Mouse (Mus musculus) retina, adult 2 months (tissue): ENCODE results near the gene Pdik1l.
"Not testable (repeated sequence)": the region's sequence is repeated elsewhere in the genome, so short reads cannot be mapped to it uniquely, and the experiment has no call there.

Experiments used
- DNase-seq: peaks from one replicate; pipeline ENCODE4 v3.0.0-alpha.2; 2012; ENCODE audit warnings: low read depth, low spot score

Pdik1l gene

GRCm38 (mm10) chr4:134298626-134299497 is 11.2 kb upstream of the Pdik1l start:
- DNase-seq, result no peak

- no peak for DNase-seq
Observed at GRCm38 (mm10) chr4:134297369-134297768, 9.7 kb upstream of the Pdik1l start.

- no peak for DNase-seq
Observed at GRCm38 (mm10) chr4:134296523-134296922, 8.8 kb upstream of the Pdik1l start.

DNA sequence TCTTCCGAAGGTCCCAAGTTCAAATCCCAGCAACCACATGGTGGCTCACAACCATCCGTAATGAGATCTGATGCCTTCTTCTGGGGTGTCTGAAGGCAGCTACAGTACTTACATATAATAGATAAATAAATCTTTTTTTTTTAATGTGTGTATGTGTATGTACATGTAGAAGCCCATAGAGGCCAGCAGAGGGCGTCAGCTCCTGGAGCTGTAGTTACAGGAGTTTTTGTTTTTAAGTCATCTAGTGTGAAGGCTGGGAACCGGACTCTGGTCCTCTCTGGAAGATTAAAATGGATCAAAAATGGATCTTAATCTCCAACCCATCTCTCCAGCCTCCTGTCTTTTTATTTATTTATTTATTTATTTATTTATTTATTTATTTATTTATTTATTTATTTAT is 8.4 kb upstream of the Pdik1l start:
- DNase-seq, result not testable (repeated sequence)

GRCm38 (mm10) chr4:134293692-134294163 is 6.0 kb upstream of the Pdik1l start:
- DNase-seq, result no peak

GRCm38 (mm10) chr4:134293061-134293691 is 5.5 kb upstream of the Pdik1l start:
- no peak for DNase-seq

GRCm38 (mm10) chr4:134292067-134292466 is 4.4 kb upstream of the Pdik1l start:
- peak; percentile 65 for DNase-seq

- DNase-seq, result no peak
Observed at GRCm38 (mm10) chr4:134288397-134289256, 932 bp upstream of the Pdik1l start.

- DNase-seq, result peak; percentile 90
Observed at GRCm38 (mm10) chr4:134287168-134287564, 529 bp downstream of the Pdik1l start.

DNA sequence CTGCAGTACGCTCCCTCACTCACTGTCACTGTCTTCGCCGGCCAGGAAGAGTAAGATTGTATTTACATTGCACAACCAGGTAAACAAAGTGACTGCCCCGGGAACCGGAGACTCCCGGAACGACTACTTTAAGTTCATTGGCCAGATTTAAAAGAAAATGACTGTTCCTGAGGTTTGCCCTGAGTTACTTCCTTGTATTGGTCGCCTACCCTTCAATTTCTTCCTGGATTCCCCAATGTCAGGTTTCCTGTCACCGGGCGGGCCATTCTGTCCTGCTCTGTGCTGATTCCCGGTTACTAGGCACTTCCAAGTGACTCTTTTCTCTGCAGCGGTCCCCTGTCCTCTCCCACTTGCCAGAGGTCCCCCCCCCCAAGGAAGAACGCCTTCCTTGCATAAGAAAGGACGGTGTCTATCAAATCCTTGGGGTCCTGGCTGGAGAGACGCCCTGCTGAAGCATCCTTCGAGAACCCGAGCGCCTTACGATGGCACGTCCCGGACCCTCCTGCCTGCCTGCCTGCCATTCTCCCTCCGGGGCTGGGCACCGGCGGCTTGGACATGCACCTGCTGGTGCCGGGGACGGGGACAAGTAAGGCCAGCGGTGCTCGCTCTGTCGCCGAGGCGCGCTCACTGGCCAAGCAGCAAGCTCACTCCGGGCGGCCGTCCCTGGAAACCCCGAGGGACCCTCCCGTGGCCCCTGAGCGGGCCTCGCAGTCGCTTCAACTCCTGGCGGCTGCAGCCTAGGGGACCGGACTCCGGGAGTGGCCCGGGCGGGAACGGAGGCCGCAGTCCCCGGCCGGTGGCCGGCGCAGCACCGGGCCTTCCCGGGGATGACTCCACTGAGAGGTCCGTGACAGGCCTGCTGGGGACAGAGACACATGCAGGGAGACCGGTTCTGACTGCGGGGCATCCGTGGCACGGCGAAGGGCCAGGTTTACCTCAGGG is 1.2 kb downstream of the Pdik1l start:
- no peak for DNase-seq

DNA sequence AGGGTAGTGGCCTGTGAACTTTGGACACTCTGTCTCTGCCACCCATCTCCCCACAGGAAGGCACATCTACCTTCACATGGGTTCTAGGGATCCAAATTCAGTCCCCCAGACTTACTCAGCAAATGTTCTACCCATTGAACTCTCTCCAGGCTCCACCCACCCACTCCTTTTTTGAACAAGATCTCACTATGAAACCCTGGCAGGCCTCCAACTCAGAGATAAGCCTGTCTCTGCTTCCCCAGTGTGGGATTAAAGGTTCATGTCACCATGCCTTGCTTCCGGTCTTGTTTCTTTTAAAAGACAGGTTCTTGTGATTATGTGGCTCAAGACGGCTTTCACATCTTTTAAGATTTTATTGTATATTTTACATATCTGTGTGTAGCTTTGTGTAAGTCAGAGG is 2.8 kb downstream of the Pdik1l start:
- no peak for DNase-seq

DNA sequence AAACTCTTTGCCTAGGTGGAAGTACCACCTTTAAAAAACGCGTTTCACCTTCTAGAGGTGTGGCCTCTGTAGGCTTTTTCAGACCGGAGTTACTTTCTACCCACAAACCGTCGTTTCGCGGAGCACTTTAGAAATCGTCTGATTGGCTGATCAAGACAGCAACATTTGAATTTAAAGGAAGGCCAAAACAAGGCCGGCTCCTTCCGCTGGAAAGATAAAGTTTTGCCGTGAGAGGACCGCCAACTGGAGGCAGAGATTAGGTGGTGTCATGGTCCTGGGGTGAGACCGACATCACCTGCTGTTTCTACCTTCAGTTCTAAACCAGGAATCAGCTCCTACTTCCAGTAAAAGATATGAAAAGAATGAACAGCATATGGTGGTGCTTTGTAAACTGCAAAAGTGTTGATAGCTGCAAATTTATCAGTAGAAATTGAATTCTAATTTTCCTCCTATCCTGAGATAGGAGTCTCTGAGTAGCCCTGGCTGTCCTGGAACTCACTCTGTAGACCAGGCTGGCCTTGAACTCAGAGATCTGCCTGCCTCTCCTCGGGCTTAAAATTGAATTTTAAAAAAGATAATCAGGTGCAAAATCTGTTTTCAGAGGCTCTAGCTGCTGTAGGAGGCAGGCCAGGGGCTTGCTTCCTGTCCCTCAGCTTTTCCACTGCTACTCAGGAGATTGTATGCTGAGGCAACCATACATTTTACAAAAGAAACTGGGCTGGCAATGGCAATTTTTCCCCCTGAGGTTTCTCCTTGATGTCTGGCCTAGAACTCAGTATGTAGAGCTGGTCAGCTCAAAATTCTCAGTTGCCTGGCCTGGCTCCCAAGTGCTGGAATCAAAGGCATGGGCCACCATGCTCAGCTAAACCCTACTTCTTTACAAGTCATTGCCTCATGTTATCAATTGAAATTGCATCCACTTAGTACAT is 14.0 kb downstream of the Pdik1l start:
- no peak for DNase-seq

DNA sequence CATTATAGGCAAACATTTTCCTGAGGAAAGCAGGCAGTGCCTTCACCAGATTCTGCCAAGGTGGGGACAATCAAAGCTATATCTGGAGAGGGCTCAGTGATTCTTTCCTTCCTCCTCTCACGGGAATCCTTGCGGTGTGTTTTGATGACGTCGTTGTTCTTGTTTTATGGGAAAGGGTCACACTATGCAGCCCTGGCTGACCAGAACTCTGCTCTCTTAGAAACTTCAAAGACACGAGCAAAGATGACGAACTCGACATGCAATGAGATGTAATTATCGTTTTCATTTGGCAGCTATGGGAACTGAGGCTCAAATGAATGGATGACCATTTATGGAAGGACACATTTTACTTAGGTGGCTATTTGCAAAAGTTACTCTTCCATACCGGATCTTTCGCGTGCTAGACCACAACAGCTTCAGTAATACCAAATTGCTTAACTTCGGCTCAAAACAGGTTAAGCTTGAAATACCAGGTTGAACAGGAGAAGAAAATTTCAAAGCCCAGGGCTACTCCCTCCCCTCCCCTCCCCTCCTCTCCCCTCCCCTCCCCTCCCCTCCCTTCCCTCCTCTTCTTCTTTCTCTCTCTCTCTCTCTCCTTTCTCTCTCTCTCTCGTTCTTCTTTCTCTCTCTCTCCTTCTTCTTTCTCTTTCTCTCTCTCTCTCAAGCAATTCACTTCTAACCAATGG is 14.8 kb downstream of the Pdik1l start:
- no peak for DNase-seq

DNA sequence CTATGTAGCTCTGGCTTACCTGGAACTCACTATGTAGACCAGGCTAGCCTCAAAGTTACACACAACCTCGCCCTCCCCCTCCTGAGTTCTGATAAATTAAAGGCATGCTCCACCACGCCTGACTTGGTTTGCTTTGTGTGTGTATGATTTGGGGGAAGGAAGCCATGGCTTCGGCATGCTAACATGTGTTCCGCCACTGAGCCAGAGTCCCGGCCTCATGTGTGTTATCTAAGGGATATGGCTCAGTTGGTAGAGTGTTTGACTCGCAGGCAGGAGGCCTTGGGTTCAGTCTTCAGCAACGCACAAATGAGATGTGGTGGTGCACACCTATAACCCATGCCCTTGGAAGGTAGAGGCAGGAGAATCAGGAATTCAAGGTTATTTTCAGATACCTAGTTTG is 15.7 kb downstream of the Pdik1l start:
- DNase-seq, result no peak

DNA sequence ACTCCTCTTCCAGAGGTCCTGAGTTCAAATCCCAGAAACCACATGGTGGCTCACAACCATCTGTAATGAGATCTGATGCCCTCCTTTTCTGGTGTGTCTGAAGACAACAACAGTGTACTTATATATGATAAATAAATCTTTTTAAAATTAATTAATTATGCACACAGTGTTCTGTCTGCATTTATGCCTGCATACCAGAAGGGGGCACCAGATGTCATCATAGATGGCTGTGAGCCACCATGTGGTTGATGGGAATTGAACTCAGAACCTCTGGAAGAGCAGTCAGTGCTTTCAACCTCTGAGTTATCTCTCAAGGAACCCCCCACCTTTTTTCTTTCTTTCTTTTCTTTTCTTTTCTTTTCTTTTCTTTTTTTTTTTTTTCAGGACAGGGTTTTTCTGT is 18.1 kb downstream of the Pdik1l start:
- DNase-seq, result not testable (repeated sequence)

DNA sequence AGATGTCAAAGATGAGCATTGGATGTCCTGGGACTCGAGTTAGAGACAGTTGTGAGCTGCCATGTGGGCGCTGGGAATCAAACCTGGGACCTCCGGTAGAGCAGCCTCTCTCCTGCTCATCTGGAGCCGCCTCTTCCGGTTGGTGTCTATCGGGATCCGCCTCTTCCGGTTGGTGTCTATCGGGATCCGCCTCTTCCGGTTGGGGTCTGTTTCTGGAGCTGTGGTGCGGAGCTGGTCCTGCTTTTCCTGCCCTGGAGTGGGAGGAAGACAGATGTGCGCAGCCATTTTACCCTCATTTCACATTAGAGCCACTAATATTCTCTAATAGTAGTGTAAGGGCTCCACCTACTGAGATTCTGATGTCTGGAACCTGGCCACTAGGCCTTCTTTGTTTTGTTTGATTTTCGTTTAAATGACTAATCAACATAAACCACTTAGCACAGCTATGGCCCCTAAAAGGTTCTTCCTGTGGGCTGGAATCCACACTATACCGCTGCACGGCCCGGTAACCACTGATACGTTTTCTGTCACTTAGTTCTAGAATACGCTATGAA is 19.5 kb downstream of the Pdik1l start:
- DNase-seq, result no peak

DNA sequence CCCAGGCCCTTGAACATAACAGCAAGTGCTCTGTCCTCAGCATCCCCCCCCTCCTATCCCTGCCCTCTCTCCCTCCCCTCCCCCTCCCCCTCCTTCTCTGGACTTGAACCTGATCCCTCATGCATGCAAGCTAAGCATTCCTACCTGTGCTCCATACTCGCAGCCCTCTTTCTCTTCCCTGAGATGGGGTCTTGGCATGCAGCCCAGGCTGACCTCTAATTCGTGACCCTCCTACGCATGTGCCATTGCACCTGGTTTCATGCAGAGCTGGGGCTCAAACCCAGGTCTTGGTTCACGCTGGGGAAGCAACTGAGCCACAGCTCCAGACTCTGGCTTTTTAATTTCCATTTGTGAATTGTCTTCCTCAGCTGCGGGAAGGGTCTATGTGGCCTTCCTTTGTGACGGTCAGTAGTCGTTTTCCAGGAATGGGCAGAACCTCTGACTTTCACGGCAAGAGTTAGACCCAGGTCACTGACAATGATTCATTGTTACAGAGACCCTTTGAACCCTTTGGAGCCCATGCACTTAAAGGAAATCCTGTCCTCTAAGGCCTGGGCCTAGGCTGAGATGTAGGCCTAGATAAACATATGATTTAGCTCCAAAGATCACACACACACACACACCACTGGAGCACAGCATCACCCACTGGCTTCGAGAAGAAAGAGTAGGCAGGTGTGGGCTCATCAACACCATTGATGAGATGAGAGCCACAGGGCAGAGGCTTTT is 21.7 kb downstream of the Pdik1l start:
- no peak for DNase-seq

GRCm38 (mm10) chr4:134263191-134263590 is 24.5 kb downstream of the Pdik1l start:
- no peak for DNase-seq
